Mouse (Mus musculus) urinary bladder, adult 18-20 months (tissue): Measurements from ENCODE around the gene Vkorc1l1.
A peak's percentile ranks its signal among the peaks of the same experiment; 100 is the strongest.
"Not testable (repeated sequence)": the region's sequence is repeated elsewhere in the genome, so short reads cannot be mapped to it uniquely, and the experiment has no call there.

Source experiments
- DNase-seq, 2 experiments: peaks; one replicate each; pipeline ENCODE4 v3.0.0; 2022; ENCODE audit warnings: low spot score in 2 of 2, mixed read lengths in 2 of 2

Gene Vkorc1l1

GRCm38 (mm10) chr5:129941495-129942045 lies at the start of gene Vkorc1l1:
Vkorc1l1 (plus strand) TSS chr5:129941970.
- peak; percentile 96 to 99 for DNase-seq

DNA sequence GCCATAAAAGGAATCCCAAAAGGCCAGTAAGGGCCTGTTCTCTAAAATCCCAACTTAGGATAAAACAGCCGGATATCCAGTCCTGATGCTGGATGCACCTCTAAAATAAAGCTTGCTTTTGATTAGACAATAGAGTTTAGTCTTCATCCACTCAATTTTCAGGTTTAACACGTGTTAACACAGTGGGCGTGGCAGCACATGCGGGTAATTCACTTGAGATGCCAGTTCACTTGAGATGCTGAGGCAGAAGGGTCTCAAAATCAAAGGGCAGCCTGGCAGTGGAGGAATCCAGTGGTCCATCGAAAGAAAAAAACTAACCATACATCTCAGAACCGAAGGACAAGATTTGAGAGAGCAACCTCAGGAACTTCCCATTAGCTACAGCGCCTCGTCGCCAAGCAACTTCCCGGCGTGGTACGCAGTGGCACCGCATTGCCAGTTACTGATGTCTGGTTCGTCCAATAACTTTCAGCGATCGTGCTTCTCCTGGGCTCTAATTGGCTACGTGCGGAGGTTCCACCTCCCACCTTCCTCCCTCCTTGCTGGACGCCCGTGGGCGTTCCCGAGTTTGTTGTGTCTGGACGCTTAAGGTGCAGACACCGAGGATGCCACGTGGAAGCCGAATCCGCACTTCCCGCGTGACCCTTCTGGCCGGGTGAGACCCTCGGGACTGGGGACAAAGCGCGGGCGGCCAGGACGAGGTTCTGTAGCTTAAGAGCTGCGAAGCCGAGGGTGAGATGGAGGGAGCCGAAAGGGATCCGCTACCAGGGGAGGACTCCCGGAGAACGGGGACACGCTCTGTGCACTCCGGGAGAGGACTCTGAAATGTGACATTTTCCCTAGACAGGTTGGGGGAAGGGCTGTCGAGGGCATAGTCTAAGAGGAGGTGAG lies 46.3 kb upstream of the Vkorc1l1 start, which contains the start of gene Zbed5:
Gene Zbed5, plus strand, starts transcription at position 526 of the 891 bp plus-strand sequence.
- DNase-seq: peak; percentile 82

DNA sequence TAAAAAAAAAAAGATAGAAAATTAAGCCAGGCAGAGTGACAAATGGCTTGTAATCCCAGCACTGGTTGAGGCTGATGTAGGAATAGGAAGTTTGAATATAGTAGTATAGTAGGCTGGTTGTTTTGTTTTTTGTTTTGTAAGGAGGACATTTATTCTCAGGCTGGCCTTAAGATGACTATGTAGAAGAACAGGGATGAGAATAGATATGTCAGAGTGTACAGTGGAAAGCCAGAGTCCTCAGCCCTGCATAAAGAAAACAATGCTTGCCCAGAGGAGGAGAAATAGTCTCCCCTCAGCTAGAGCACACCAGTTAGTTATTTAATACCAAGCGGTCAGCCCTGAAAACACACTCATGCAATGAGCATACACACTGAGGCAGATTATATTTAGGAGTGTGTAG lies 43.3 kb upstream of the Vkorc1l1 start, which contains the start of gene Phkg1:
Gene Phkg1, minus strand, starts transcription at position 101 of the 400 bp plus-strand sequence.
- no peak for DNase-seq

DNA sequence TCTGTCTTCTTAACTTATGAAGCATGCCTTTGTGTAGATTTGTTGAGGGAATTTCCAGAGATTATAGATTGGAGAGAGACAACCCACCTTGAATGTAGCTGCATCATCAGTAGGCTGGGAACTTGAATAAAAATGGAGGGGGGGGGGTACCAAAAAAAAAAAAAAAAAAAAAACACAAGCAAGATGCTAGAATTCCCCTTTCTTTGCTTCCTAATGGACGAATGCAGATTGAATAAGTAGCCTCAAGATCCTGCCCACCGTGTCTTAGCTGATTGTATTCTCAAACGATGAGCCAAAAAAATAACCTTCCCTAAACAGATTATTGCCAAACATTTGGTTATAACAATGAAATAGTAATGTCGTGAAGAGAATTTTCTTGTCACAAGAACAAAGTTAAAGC lies 34.0 kb upstream of the Vkorc1l1 start:
- DNase-seq: no peak

- peak; percentile 84 to 86 for DNase-seq
These were observed 33.4 kb upstream of the Vkorc1l1 start, which contains the start of gene Nupr1l for GRCm38 (mm10) chr5:129908242-129908965. Nupr1l (plus strand) TSS chr5:129908540.

DNA sequence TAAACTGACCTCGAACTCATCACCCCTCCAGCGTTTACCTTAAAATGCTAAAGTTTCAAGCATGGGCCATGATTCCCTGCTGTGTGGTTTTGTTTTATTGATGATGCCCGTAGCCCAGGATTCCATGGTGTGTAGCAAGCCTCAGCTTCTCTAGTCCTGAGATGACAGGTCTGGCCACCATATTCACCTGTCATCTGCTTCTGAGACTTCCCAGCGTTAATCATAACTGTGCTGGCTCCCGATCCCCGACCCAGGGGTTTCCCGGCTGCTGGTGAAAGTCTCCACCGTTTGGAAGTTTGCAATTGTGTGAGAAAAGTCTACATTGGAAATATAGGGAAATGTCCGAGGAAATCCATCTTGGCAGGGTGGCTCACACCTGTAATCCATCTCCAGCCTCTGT lies 32.6 kb upstream of the Vkorc1l1 start:
- DNase-seq: no peak

GRCm38 (mm10) chr5:129909591-129909990 lies 32.2 kb upstream of the Vkorc1l1 start:
- DNase-seq: no peak

DNA sequence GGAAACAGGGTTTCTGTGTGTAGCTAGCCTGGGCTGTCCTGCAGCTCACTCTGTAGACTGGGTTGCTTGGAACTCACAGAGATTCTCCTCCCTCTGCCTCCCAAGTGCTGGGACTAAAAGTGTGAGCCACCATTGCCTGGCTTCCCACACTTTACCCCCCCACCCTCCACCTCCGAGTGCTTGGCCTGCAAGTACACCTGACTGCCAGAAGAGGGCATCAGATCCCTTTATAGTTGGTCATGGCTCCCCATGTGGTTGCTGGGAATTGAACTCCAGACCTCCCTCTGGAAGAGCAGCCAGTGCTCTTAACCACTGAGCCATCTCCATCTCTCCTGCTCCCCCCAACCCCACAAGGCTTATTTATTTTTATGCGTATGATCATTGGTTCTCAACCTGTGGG lies 27.7 kb upstream of the Vkorc1l1 start:
- no peak for DNase-seq

GRCm38 (mm10) chr5:129915491-129915890 lies 26.3 kb upstream of the Vkorc1l1 start:
- DNase-seq: not testable (repeated sequence)

GRCm38 (mm10) chr5:129918065-129918651 lies 23.6 kb upstream of the Vkorc1l1 start:
- DNase-seq: no peak

- no peak for DNase-seq
These were observed 23.0 kb upstream of the Vkorc1l1 start for GRCm38 (mm10) chr5:129918752-129919151.

DNA sequence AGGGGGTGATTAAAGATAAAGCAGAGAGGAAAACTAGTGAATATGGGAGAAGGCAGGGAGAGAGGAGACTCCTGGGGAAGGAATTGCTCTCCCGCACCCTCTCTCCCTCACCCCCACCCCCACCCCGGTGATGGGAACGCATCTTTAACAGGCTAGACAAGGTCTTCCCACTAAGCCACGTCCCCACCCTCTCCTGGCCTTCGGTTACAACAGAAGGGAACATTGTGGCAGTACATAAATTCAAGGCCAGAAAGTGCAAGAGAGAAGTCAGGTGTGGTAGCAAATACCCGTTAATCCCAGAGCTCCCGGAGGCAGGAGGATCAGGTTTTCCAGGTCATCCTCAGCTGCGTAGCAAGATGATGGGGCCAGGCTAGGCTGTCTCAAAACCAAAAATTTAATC lies 22.4 kb upstream of the Vkorc1l1 start:
- no peak for DNase-seq

GRCm38 (mm10) chr5:129921972-129922371 lies 19.8 kb upstream of the Vkorc1l1 start:
- DNase-seq: no peak

DNA sequence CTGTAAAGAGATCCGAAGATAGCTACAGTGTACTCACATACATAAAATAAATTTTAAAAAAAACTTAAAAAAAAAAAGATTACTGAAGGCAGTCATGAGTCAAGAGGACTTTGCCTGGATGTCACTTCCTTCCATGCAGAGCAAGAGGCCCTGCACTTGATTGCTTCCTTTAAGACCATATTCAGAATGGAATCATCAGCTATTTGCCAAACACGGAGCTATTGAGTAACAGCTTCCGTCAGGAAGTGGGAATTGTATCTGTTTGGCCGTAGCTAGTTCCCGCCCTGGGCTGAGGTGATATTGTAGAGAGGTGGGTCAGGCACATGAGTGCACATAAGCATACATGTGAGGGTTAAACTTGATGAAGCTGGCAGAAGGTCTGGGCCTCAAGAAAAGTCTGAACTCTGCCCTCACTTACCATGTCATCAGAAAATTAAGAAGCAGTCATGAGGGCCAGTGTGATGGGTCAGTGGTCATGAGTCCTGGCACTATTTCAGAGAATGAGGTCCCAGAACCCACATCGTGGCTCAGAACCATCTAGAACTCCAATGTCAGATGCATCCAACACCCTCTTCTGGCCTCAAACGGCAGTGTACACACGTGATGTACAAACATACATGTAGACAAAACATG lies 16.8 kb upstream of the Vkorc1l1 start:
- DNase-seq: no peak

GRCm38 (mm10) chr5:129925933-129926332 lies 15.8 kb upstream of the Vkorc1l1 start:
- DNase-seq: no peak

DNA sequence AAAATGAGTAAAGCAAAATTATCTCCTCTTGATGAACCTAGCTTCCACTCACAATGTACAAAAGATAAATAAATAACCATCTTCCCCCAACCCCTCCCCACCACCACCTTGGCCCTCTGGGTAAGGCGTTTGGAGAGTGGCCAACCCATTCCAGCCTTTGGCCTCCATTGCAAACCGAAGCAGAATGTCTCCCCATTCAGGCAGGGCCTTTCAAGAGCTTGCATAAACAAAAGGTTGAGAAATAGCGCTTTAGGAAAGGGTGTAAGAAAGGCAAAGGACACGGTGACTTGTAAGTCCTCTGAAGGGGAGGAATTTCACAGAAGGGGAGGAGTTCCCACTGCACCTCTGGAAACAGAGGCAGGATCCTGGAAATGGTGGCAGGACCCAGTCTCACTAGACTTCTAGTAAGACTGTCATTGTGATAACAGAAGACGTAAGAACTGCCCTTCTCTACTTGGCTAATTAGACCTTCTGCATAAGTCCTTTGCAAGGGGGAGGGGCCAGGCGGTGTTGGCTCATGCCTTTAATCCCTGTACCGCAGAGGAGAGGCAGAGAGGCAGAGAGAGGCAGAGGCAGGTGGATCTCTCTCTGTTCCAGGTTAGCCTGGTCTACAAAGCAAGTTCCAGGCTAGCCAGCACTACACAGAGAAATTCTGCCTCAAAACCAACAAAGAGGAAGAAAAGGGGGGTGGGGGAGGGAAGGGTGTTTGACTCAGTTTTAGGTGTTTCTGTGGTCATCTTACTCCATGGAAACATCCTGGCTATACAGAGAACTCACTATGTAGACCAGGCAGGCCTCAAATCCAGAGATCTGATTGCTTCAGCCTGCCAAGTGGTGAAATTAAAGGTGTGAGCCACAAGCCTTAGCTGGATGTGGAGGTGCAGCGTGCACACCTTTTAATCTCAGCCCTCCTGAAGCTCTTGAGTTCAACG lies 11.6 kb upstream of the Vkorc1l1 start:
- DNase-seq: no peak

GRCm38 (mm10) chr5:129936941-129937340 lies 4.8 kb upstream of the Vkorc1l1 start:
- DNase-seq: no peak

GRCm38 (mm10) chr5:129940281-129940680 lies 1.5 kb upstream of the Vkorc1l1 start:
- DNase-seq: no peak

- DNase-seq: no peak
These were observed 855 bp upstream of the Vkorc1l1 start for GRCm38 (mm10) chr5:129940736-129941494.
